Mouse (Mus musculus) kidney, postnatal 14 days (tissue): ENCODE results near the gene Creb1.
A peak's percentile ranks its signal among the peaks of the same experiment; 100 is the strongest.
"Not testable (repeated sequence)": the region's sequence is repeated elsewhere in the genome, so short reads cannot be mapped to it uniquely, and the experiment has no call there.

Experiments
- DNase-seq: peaks from one replicate; pipeline ENCODE4 v3.0.0; 2022; ENCODE audit warnings: mixed read lengths

Gene Creb1

GRCm38 (mm10) chr1:64543750-64544149 is 11.3 kb downstream of the Creb1 start:
- no peak for DNase-seq

GRCm38 (mm10) chr1:64546070-64546469 is 13.6 kb downstream of the Creb1 start:
- no peak for DNase-seq

DNA sequence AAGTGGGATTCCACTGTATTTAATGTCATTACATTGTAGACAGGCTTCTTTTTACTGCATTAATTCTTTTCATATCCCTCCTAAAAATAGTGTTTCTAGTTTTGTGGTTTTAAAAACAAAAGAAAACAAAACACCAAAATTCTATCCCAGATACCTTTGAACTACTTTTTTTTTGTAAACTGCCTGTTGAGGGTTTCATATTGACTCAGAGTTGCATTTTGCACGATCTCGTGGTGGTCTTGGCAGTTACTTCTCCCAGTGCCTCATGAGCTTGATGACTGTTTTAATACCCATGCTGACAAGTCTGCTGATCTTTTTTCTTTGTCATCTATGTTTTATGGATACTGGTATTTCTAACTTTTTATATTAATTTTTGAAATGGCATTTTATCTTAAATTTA is 16.9 kb downstream of the Creb1 start:
- DNase-seq, result no peak

DNA sequence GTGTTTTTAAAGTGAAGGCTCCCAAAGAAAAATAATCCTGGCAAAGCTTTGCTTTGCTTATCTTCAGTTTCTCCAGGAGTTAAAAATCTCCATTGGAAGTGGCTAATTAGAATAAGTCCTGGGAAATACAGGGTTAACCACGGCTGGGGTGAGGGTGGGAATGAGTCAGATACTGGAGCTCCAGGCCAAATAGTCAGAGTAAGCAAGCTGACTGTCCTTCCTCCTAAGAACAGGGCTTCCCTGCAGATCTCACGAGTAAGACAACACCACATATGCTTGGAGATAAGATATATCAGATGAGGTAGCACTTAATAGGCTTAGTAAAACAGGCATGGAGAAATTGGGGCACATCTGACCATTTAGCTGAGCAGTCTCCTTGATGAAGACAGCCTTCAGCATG is 19.5 kb downstream of the Creb1 start:
- no peak for DNase-seq

DNA sequence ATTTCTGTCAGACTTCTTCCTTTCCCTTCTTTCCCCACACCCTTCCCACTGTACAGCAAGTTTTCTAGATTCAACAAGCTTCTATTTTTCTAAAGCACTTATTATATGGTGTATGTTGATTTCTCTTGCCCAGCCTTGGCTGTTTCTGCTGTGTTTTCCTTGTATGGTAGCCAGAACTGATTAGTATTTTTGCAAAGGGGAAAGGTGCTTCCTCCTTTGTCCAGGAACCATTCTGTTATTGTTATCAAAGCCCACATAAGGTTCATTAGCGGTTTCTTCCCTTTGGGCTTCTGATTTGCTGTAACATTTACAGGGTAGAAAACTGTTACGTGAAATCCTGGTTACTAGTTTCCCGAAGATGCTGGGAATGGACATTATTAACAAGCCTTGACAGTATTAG is 27.7 kb downstream of the Creb1 start:
- DNase-seq, result no peak

- DNase-seq, result no peak
These were observed 35.8 kb downstream of the Creb1 start for GRCm38 (mm10) chr1:64568206-64568605.

GRCm38 (mm10) chr1:64576022-64576421 is 43.6 kb downstream of the Creb1 start:
- no peak for DNase-seq

- no peak for DNase-seq
These were observed 44.3 kb downstream of the Creb1 start for GRCm38 (mm10) chr1:64576732-64577131.

DNA sequence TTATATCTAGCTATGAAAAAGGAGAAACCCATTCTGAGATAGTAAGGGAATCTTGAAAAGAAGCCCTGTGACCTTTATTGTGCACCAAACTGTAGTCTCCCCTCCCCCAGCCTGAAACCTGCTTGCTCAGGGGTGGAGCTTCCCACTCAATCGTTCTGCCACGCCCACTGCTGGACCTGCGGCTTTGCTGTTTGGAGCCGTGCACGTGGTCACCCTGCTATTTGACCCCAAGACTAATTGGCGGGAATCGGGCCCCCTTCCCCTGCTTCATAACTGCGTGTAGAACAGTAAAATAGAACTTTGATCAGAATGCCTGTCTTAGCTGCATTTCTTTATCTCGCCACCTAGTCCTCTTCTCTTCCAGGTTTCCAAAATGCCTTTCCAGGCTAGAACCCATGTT is 45.5 kb downstream of the Creb1 start:
- not testable (repeated sequence) for DNase-seq

DNA sequence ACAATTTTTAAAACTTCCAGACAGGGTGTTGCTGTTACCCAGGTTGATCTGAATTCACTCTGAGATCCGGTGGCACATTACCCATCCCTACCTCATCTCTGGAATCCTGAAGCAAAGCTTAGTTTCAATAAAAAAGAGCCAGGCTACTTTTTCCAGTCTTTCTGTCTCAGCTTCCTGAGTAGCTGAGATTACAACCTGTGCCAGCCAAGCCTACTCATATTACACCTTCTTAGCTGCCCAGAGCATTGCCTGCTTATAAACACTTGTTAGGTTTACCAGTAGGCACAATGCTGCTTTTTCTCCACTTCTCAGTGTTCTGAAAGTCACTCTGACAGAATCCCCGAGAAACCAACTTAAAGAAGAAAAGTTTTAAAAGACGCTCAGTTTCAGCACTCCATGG is 46.4 kb downstream of the Creb1 start:
- no peak for DNase-seq

- no peak for DNase-seq
These were observed 66.5 kb downstream of the Creb1 start for GRCm38 (mm10) chr1:64598926-64599325.

- DNase-seq, result no peak
These were observed 68.1 kb downstream of the Creb1 start for GRCm38 (mm10) chr1:64600413-64601077.

DNA sequence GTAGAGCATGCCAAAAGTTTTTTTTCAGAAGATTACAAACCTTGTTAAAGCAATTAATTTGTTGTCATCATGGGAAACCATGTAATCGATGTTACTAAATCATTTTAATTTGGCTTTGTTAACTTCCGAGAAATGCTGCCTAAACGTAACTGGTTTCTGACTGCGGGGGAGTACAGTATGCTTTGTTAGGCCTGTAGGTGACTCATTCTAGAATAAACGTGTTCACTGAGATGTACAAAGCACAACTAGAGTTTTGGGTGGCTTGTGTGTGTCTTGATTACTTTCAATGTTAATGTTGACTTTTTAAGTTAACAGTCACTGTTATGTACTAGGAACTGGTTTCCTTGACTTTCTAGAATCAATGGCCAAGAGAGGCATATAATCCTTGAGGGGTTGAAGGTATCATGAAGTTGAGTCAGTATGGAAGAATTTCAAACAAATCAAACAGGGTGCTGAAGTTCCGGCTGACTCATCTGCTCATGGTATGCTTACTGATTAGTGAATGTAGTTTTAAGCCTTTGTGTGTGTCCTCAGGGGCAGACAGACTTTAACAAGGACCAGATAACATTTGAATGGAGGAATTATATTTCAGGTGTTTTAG is 68.9 kb downstream of the Creb1 start:
- DNase-seq, result no peak

DNA sequence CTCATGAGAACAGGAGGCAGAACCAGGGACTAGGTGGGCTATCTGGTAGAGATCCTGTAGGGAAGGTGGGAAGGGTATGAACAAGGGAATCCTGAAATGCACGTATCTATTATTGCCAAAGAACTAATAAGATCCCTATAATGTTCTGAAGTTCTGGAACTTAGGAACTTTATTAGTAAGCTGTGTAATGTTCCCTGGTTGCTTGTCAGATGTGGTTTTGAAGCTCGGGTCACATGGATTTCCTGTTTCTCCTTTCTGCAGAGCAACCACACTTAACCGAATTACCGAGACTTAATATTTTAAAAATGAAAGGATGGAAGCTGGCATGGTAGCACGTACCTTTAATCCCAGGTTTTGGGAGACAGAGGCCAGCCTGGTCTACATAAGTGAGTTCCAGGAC is 70.9 kb downstream of the Creb1 start:
- DNase-seq, result no peak

DNA sequence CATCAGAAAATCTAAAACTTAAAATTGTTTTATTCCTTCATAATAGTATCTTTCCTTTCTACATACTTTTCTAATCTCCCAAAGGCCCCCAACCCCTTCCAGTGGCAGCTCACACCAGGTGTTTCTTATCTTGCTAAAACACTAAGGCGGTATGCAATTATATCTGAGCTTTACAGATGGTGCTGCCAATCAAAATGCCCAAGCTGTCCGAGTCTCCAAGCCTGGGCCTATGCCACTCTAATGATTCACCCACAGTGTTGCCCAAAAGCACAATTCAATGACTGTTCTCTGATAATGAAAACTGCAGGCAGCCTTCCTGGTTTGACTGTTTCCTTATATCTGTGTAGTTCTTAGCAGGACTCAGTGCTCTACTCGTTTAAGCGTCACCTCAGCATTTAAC is 76.7 kb downstream of the Creb1 start:
- no peak for DNase-seq

- DNase-seq, result no peak
These were observed 77.5 kb downstream of the Creb1 start for GRCm38 (mm10) chr1:64609976-64610375.

- no peak for DNase-seq
These were observed 81.9 kb downstream of the Creb1 start for GRCm38 (mm10) chr1:64614311-64614710.

DNA sequence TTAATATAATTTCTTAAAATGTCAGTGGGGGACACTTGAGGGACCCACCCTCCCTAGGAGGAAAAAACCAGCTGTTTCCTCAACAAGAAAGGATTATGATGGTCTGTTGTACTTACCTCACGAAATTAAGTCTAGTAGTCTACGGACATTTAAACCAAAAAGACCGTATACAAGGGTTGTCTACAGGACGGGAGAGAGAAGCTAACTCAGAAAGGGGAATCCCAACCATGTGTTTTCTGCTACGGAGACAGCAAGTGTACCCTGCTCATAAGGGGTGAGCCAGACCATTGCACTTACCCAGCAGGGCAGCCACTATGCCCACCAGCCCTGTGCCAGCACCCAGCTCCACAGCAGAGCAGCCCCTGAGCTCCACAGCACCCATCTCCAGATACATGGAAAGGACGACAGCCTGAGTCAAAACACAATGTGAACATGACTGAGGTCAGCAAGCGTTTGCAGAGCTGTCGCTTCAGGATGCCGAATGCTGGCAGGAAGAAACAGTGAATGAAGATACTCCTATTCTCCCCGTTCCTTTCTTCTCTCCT is 82.4 kb downstream of the Creb1 start:
- no peak for DNase-seq

DNA sequence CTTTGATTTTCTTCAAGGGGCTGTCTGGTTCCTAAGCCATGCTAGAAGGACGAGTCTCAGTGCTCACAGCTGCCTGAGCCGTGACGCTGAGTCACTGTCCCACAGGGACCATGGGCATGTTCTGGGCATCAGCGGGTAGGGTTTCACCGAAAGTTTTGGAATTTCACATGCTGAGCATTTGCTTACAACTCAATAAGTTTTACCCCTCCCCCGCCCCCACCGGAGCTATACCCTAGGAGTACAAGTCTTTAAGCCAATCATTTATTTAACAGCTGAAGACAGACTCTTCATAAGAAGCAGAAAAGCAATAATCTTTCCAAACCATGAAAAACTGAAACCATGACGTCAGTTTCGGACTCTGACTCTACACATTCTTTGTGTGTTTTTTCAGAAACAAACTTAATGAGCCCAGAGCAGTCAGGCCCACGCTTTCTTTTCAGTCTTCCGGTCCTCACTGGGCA is 83.1 kb downstream of the Creb1 start:
- no peak for DNase-seq

DNA sequence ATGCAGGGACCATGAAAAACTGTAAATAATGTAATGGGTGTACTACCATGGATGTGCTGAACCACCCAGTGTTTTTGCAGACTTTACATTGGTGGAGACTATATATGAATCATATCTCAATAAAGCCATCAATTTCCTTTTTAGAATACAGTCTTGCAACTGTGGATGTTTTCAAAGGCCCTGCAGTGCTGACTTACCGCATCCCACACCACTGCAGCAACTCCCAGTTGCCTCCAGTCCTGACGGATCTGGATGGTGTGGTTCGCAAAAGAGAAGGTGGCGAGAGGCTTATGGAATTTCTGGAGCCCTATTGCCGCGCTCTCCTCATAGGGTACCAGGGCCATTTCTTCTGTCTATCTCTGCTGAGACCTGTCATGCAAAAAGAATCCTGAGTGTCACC is 83.6 kb downstream of the Creb1 start:
- DNase-seq, result no peak

- DNase-seq, result no peak
These were observed 84.1 kb downstream of the Creb1 start for GRCm38 (mm10) chr1:64616531-64616880.

GRCm38 (mm10) chr1:64616881-64617714 is 84.7 kb downstream of the Creb1 start, which contains the start of gene Mettl21a:
TSS of gene Mettl21a (minus strand) at chr1:64617242.
- peak; percentile 95 for DNase-seq

GRCm38 (mm10) chr1:64617715-64617984 is 85.2 kb downstream of the Creb1 start:
- DNase-seq, result peak; percentile 92

DNA sequence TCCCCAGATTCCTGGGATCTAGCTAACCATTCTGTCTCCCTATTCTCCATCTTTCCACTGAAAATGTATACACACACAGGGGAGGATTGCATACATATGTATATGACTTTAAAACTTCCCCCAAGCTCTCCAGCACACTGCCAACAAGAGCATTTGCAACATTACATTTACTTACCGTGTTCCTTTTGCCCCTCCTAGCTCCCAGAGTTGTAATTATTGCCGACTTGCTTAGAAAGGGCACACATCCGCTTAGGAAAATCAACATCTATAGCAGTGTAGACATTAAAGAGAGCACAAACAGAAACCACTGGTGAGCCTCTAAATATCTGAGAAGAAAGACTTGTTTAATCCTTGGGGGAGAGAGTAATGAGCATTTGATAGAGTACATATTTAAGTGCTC is 85.8 kb downstream of the Creb1 start:
- no peak for DNase-seq
